Mouse (Mus musculus) thymus, adult 2 months (tissue): ENCODE results near the gene Col11a2. TPM values are rescaled to one million over a fixed set of nuclear protein-coding genes. Genes with fewer than 3 reads are reported as not detected.
A peak's percentile ranks its signal among the peaks of the same experiment; 100 is the strongest.

Experiments
- DNase-seq: peaks from one replicate; pipeline ENCODE4 v3.0.0; 2021
- H3K27ac ChIP-seq: fragments of 200-500 bp; 2 replicates; pipeline ENCODE4 v1.5.1; 2012; ENCODE audit warnings: low read length, control low read depth; ENCODE audit not compliant: control insufficient read depth, insufficient read depth
- H3K27me3 ChIP-seq: fragments of 200-500 bp; 2 replicates; pipeline ENCODE4 v1.6.1; 2012; ENCODE audit warnings: mild to moderate bottlenecking, low read length, moderate library complexity, mixed read lengths; ENCODE audit not compliant: control insufficient read depth, insufficient read depth
- H3K36me3 ChIP-seq: fragments of 200-500 bp; 2 replicates; pipeline ENCODE4 v1.6.1; 2012; ENCODE audit warnings: mild to moderate bottlenecking, low read length, moderate library complexity; ENCODE audit not compliant: control insufficient read depth, insufficient read depth
- H3K4me1 ChIP-seq: fragments of 200-500 bp; replicated peaks from 2 replicates; pipeline ENCODE4 v1.6.1; 2012; ENCODE audit warnings: low read length; ENCODE audit not compliant: control insufficient read depth, insufficient read depth
- H3K4me3 ChIP-seq: fragments of 200-500 bp; 2 replicates; pipeline ENCODE4 v1.5.1; 2012; ENCODE audit warnings: mild to moderate bottlenecking, low read length, control low read depth, moderate library complexity; ENCODE audit not compliant: control insufficient read depth, insufficient read depth
- CTCF ChIP-seq: fragments of 200-500 bp; IDR thresholded peaks from 2 replicates; pipeline ENCODE4 v1.5.1; 2012; ENCODE audit warnings: mild to moderate bottlenecking, control low read depth, low read length, moderate library complexity, borderline replicate concordance; ENCODE audit not compliant: control insufficient read depth, poor library complexity, insufficient read depth; ENCODE audit errors: extremely low read depth
- POLR2A ChIP-seq: fragments of 200-500 bp; IDR thresholded peaks from 2 replicates; pipeline ENCODE4 v1.6.1; 2012; ENCODE audit warnings: mild to moderate bottlenecking, low read length, control low read depth, moderate library complexity; ENCODE audit not compliant: control insufficient read depth, poor library complexity, insufficient read depth; ENCODE audit errors: extremely low read depth
- WGBS: fragments of 180-500 bp; shearing (Covaris S2); methylation state at CpG from one replicate; pipeline ENCODE4 v1.1.7; 2018; 5-methylcytosine and 5-hydroxymethylcytosine counted together
- polyA plus RNA-seq: library from polyadenylated mRNA; depleted of rRNA; stranded (reverse); fragments of >200 nt; gene quantifications from 2 replicates; pipeline ENCODE4 v1.2.3, GENCODE M21; 2012

Col11a2 gene
- polyA plus RNA-seq, 1 experiment = 11.8 TPM

DNA sequence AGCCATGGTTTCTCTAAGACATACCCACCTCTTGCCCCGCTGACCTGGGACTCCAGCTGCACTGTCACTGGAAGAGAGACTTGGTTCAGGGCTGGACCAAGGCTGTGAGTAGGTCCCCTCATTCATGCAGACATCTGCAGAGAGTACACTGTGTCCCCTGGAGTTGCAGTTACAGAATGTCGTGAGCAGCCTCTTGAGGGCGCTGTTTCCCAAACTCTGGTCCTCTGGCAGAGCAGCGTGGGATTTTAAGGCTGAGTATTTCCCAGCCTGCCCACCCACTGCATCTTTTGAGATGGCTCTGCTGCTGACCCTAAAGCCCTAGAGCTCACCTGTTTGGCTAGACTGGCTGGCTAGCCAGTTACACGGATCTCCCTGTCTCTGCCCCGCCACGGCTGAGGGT is 51.7 kb downstream of the Col11a2 start:
- TF ChIP-seq POLR2A (0 out of 2 replicates have a peak, but pooled peaks have one; percentile 11), CTCF (no peak)
- Histone ChIP-seq H3K4me1 (peaks cover 44% of the 10 kb centered on the region), H3K36me3 (no peaks in the 10 kb centered on the region), H3K27me3 (no peaks in the 10 kb centered on the region), H3K27ac (no peak overlapping the region), H3K4me3 (no peak overlapping the region)
- DNase-seq = peak; percentile 58
- 58% methylated on average over 7 of the region's 7 CpGs for WGBS

DNA sequence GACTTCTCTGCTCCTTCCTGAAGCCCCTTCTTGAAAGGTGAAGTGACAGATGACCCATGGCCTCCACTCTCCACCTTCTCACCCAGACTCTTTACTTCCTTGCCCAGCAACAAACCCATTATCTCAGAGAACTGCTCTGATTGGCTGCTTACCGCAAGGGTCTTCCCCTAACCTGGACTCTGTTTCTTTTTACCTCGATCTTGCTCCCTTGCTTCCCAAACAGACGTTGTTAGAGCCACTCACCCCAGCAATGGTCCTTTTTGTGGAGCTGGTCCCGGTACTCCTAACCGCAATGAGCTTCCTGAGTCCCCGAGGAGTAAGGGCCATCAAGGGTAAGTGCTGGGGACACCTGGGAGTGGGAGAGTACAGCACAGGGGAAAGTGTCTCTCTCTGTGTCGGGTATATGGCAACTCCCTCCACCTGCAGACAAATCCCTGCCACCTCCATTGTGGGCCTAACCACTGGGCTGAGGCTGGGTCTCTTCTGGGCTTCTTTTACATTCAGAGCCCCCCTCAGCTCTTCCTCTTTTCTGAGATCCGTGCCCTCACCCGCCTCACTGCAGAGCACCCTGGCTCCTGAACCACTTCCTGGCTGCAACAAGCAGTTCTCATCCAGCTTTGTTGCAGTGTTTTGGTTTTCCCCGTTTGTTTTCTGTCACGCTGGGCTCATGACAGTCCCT is 53.1 kb downstream of the Col11a2 start, which contains the start of gene H2-Oa:
Gene H2-Oa, plus strand, starts transcription at position 144 of the 679 bp plus-strand sequence.
- Histone ChIP-seq H3K27me3 (no peaks in the 10 kb centered on the region), H3K4me1 (peaks cover 49% of the 10 kb centered on the region), H3K27ac (peak within 1 kb of the TSS; percentile 94), H3K36me3 (no peaks in the 10 kb centered on the region), H3K4me3 (peak within 1 kb of the TSS; percentile 71)
- 3% methylated on average over 11 of the region's 11 CpGs for WGBS
- DNase-seq = peak; percentile 67
- peak; percentile 50; the same call in 1 of the 2 replicates for TF ChIP-seq POLR2A
- TF ChIP-seq CTCF = no peak

DNA sequence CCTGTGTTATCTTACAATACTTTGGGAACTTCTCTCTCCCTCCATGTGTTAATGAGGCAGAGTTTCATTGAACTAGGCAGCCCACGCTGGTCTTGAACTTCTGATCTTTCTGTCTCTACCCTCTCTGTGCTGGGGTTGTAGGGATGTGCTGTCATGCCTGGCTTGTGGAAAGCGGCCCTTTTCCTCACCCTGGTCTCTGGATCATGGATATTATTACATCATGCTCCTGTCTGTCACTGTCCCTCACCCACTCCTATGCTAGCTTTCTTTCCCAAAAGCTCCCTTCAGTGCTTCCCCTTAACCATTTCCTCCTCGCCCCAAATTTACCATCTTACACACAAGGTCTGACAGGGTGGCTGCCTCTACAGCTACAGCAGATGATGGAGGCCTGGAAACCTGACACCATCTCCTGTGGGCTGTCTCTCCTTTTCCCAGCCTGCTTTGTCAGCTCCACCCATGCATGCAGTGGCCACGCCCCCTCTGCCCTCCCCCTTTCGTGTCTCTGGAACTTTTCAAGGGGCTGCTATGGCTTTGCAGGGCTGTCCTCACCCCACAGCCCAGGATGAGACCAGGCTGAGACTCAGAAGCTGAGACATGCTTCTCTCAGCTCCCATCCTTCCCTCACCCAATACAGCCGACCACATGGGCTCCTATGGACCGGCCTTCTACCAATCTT is 54.1 kb downstream of the Col11a2 start:
- no peak overlapping the region for H3K4me3 ChIP-seq
- DNase-seq = peak; percentile 61
- H3K27me3 ChIP-seq = no peaks in the 10 kb centered on the region
- H3K27ac ChIP-seq = peak overlapping the region; percentile 94
- peaks cover 49% of the 10 kb centered on the region for H3K4me1 ChIP-seq
- no peaks in the 10 kb centered on the region for H3K36me3 ChIP-seq
- WGBS = 35% methylated on average over 7 of the region's 7 CpGs
- TF ChIP-seq CTCF = no peak
- TF ChIP-seq POLR2A = no peak

DNA sequence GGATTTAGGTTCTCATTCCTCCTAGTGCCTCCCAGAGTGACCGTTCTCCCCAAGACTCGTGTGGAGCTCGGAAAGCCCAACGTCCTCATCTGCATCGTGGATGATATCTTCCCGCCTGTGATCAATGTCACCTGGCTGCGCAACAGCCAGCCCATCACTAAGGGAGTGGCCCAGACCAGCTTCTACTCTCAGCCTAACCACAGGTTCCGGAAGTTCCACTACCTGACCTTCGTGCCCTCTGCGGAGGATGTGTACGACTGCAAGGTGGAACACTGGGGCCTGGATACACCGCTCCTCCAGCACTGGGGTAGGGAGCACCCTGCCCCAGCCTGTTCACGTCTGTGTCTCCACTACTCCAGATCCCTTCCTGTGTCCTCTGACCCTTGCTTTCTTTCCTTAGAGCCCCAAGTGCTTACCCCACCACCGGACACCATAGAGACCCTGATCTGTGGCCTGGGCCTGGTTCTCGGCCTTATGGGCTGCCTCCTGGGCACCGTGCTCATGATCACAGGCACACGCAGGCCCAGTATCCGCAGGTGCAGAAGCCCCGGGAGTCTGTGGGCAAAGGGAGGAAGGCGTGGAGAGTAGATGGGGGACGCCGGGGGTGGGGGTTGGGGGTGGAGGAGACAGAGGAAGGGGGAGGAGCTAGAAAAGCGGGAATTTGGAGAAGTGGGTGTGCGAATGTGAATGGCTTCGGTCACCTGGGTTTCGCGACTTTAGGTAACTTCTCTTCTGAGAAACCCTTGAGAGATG is 55.2 kb downstream of the Col11a2 start:
- H3K4me3 ChIP-seq = peak overlapping the region; percentile 18; the same call in 1 of the 2 replicates
- peak overlapping the region; percentile 9; the same call in 1 of the 2 replicates for H3K27ac ChIP-seq
- 33% methylated on average over 27 of the region's 27 CpGs for WGBS
- no peaks in the 10 kb centered on the region for H3K36me3 ChIP-seq
- H3K4me1 ChIP-seq = peaks cover 52% of the 10 kb centered on the region
- H3K27me3 ChIP-seq = no peaks in the 10 kb centered on the region
- peak; percentile 39 for DNase-seq
- TF ChIP-seq CTCF (no peak), POLR2A (no peak)

DNA sequence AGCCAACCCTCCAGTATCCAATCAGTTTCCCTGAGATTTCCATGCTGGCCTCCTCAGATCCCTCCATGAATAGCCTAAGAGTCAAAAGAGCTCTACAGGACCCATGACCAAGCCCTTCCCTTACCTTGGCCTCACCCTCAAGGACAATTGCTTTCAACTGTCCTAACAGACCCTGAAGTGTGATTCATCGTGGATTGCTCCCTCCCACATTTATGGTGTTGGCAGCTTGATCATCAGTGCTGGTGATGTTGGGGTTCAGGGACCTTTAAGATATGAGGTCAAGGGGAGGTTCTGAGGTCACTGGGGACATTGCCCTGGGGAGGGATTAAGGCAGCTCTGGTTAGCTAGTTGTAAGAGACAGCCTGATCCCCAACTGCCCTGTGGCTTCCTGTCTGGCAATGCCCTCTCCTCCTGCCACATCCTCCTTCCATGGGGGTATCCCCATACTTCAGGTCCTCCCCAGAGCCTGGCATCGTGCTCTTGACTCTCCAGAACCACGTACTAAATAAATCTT is 57.3 kb downstream of the Col11a2 start:
- no peak for DNase-seq
- no peak overlapping the region for H3K27ac ChIP-seq
- no peak for TF ChIP-seq CTCF
- TF ChIP-seq POLR2A = no peak
- peaks cover 51% of the 10 kb centered on the region for H3K4me1 ChIP-seq
- no peaks in the 10 kb centered on the region for H3K36me3 ChIP-seq
- 23% methylated on average over 3 of the region's 3 CpGs for WGBS
- no peaks in the 10 kb centered on the region for H3K27me3 ChIP-seq
- H3K4me3 ChIP-seq = no peak overlapping the region

DNA sequence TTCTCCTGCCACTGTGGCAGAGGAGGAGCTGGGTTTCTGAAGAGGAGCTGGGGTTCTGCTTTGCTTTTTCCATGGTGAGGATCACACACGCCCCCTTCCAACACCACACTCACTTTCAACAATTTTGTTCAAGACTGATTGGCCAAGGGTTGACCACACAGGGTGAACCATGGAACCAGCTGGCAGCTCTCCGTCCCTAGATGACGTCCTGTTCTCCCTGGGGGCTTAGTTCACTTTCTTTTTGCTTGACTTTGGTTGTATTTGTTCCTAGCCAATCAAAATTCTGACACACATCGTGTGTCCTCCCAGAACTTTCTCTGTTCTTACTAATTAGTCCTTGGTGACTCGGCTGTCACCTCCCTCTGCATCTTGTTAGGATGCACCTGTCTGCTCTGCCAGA is 58.0 kb downstream of the Col11a2 start:
- WGBS = 31% methylated on average over 5 of the region's 5 CpGs
- Histone ChIP-seq H3K4me1 (peaks cover 49% of the 10 kb centered on the region), H3K4me3 (no peak overlapping the region), H3K36me3 (no peaks in the 10 kb centered on the region), H3K27ac (no peak overlapping the region), H3K27me3 (no peaks in the 10 kb centered on the region)
- TF ChIP-seq POLR2A (no peak), CTCF (no peak)
- DNase-seq = no peak
